Mouse (Mus musculus) embryonic facial prominence, embryonic 15.5 days (tissue): ENCODE results near the gene Nudcd2. TPM values are rescaled to one million over a fixed set of nuclear protein-coding genes. Genes with fewer than 3 reads are reported as not detected.

Experiments
- ATAC-seq: fragments of 200-750 bp; cut with Nextera tagmentation; 2 replicates; pipeline ENCODE4 v1.8.0; 2017; ENCODE audit warnings: low read depth, moderate TSS enrichment; ENCODE audit not compliant: insufficient number of reproducible peaks, low FRiP score, low TSS enrichment
- H3K27ac ChIP-seq: fragments of 300-500 bp; sonication (generic); replicated peaks from 2 replicates; pipeline ENCODE4 v1.5.1; 2015; ENCODE audit warnings: mild to moderate bottlenecking, inconsistent platforms
- H3K27me3 ChIP-seq: fragments of 300-500 bp; sonication (generic); 2 replicates; pipeline ENCODE4 v1.6.1; 2015; ENCODE audit warnings: inconsistent platforms
- H3K36me3 ChIP-seq: fragments of 300-500 bp; sonication (generic); 2 replicates; pipeline ENCODE4 v1.6.1; 2015; ENCODE audit warnings: mild to moderate bottlenecking, inconsistent platforms
- H3K4me1 ChIP-seq: fragments of 300-500 bp; sonication (generic); 2 replicates; pipeline ENCODE4 v1.6.1; 2015; ENCODE audit warnings: inconsistent platforms
- H3K4me2 ChIP-seq: fragments of 300-500 bp; sonication (generic); replicated peaks from 2 replicates; pipeline ENCODE4 v1.6.1; 2015; ENCODE audit warnings: mild to moderate bottlenecking, inconsistent platforms
- H3K4me3 ChIP-seq: fragments of 300-500 bp; sonication (generic); replicated peaks from 2 replicates; pipeline ENCODE4 v1.5.1; 2015; ENCODE audit warnings: mild to moderate bottlenecking, inconsistent platforms
- H3K9ac ChIP-seq: fragments of 300-500 bp; sonication (generic); 2 replicates; pipeline ENCODE4 v1.6.1; 2015; ENCODE audit warnings: inconsistent platforms
- H3K9me3 ChIP-seq: fragments of 300-500 bp; sonication (generic); replicated peaks from 2 replicates; pipeline ENCODE4 v1.6.1; 2016; ENCODE audit warnings: inconsistent platforms
- WGBS: fragments of 180-500 bp; shearing (Covaris S2); methylation state at CpG from one replicate; pipeline ENCODE4 v1.1.7; 2015; 5-methylcytosine and 5-hydroxymethylcytosine counted together
- polyA plus RNA-seq: library from polyadenylated mRNA; unstranded; fragments of >200 nt; fragmentation: Nextera tagmentation; extraction: Ambion mirVana; gene quantifications from 2 replicates; pipeline ENCODE4 v1.2.1, GENCODE M21; 2015

Nudcd2 gene
- polyA plus RNA-seq, 1 experiment from 2014 or later: 118 TPM

- Histone ChIP-seq H3K4me2 (peak overlapping the region; percentile 74; the same call in 1 of the 2 replicates), H3K9me3 (no peaks in the 10 kb centered on the region), H3K9ac (no peak overlapping the region), H3K27ac (no peak overlapping the region), H3K36me3 (peaks cover 8% of the 10 kb centered on the region), H3K27me3 (no peaks in the 10 kb centered on the region), H3K4me1 (peaks cover 8% of the 10 kb centered on the region; the same call in 1 of the 2 replicates), H3K4me3 (peak overlapping the region; percentile 90; the same call in 1 of the 2 replicates)
- ATAC-seq: no peak
- 82% methylated on average over 8 of the region's 8 CpGs for WGBS
These were observed 22.5 kb downstream of the Nudcd2 start for GRCm38 (mm10) chr11:40755968-40756367.

GRCm38 (mm10) chr11:40759896-40760295 lies 26.4 kb downstream of the Nudcd2 start:
- Histone ChIP-seq H3K4me2 (no peak overlapping the region), H3K36me3 (no peaks in the 10 kb centered on the region), H3K27me3 (no peaks in the 10 kb centered on the region), H3K27ac (no peak overlapping the region), H3K9ac (no peak overlapping the region), H3K4me3 (no peak overlapping the region), H3K9me3 (no peaks in the 10 kb centered on the region), H3K4me1 (no peaks in the 10 kb centered on the region)
- ATAC-seq: no peak
- 55% methylated on average over 8 of the region's 8 CpGs for WGBS

- no peak overlapping the region for H3K9ac ChIP-seq
- 12% methylated on average over 2 of the region's 2 CpGs for WGBS
- H3K27ac ChIP-seq: no peak overlapping the region
- no peaks in the 10 kb centered on the region for H3K27me3 ChIP-seq
- H3K4me1 ChIP-seq: no peaks in the 10 kb centered on the region
- H3K9me3 ChIP-seq: no peaks in the 10 kb centered on the region
- no peak for ATAC-seq
- no peaks in the 10 kb centered on the region for H3K36me3 ChIP-seq
- no peak overlapping the region for H3K4me2 ChIP-seq
- no peak overlapping the region for H3K4me3 ChIP-seq
These were observed 29.9 kb downstream of the Nudcd2 start for GRCm38 (mm10) chr11:40763395-40763794.

GRCm38 (mm10) chr11:40764690-40765089 lies 31.2 kb downstream of the Nudcd2 start:
- Histone ChIP-seq H3K27ac (no peak overlapping the region), H3K27me3 (no peaks in the 10 kb centered on the region), H3K4me3 (no peak overlapping the region), H3K9ac (no peak overlapping the region), H3K36me3 (no peaks in the 10 kb centered on the region), H3K4me1 (no peaks in the 10 kb centered on the region), H3K9me3 (no peaks in the 10 kb centered on the region), H3K4me2 (no peak overlapping the region)
- WGBS: 78% methylated on average over 4 of the region's 4 CpGs
- no peak for ATAC-seq

- Histone ChIP-seq H3K9ac (no peak overlapping the region), H3K9me3 (no peaks in the 10 kb centered on the region), H3K27ac (no peak overlapping the region), H3K4me1 (no peaks in the 10 kb centered on the region), H3K36me3 (no peaks in the 10 kb centered on the region), H3K4me3 (peak overlapping the region; percentile 12; the same call in 1 of the 2 replicates), H3K4me2 (peak overlapping the region; percentile 29), H3K27me3 (no peaks in the 10 kb centered on the region)
- ATAC-seq: no peak
- 36% methylated on average over 12 of the region's 12 CpGs for WGBS
These were observed 42.1 kb downstream of the Nudcd2 start for GRCm38 (mm10) chr11:40775315-40776269.

- Histone ChIP-seq H3K27ac (no peak overlapping the region), H3K36me3 (no peaks in the 10 kb centered on the region), H3K27me3 (no peaks in the 10 kb centered on the region), H3K9ac (no peak overlapping the region), H3K4me3 (no peak overlapping the region), H3K4me2 (no peak overlapping the region), H3K9me3 (no peaks in the 10 kb centered on the region), H3K4me1 (no peaks in the 10 kb centered on the region)
- no peak for ATAC-seq
- WGBS: 56% methylated on average over 2 of the region's 2 CpGs
These were observed 48.4 kb downstream of the Nudcd2 start for GRCm38 (mm10) chr11:40781857-40782256.

GRCm38 (mm10) chr11:40783346-40783745 lies 49.9 kb downstream of the Nudcd2 start:
- ATAC-seq: no peak
- no peaks in the 10 kb centered on the region for H3K36me3 ChIP-seq
- H3K4me2 ChIP-seq: no peak overlapping the region
- no peaks in the 10 kb centered on the region for H3K9me3 ChIP-seq
- no peaks in the 10 kb centered on the region for H3K4me1 ChIP-seq
- H3K9ac ChIP-seq: no peak overlapping the region
- H3K27me3 ChIP-seq: no peaks in the 10 kb centered on the region
- H3K4me3 ChIP-seq: no peak overlapping the region
- no peak overlapping the region for H3K27ac ChIP-seq
- 73% methylated on average over 1 of the region's 1 CpGs for WGBS

GRCm38 (mm10) chr11:40784326-40784725 lies 50.9 kb downstream of the Nudcd2 start:
- 47% methylated on average over 8 of the region's 8 CpGs for WGBS
- Histone ChIP-seq H3K27me3 (no peaks in the 10 kb centered on the region), H3K27ac (no peak overlapping the region), H3K4me1 (no peaks in the 10 kb centered on the region), H3K4me3 (no peak overlapping the region), H3K9ac (no peak overlapping the region), H3K9me3 (no peaks in the 10 kb centered on the region), H3K36me3 (no peaks in the 10 kb centered on the region), H3K4me2 (no peak overlapping the region)
- ATAC-seq: no peak

GRCm38 (mm10) chr11:40786900-40787299 lies 53.4 kb downstream of the Nudcd2 start:
- no peak overlapping the region for H3K4me2 ChIP-seq
- H3K36me3 ChIP-seq: no peaks in the 10 kb centered on the region
- H3K4me3 ChIP-seq: no peak overlapping the region
- no peaks in the 10 kb centered on the region for H3K9me3 ChIP-seq
- ATAC-seq: no peak
- 30% methylated on average over 2 of the region's 2 CpGs for WGBS
- no peaks in the 10 kb centered on the region for H3K4me1 ChIP-seq
- H3K9ac ChIP-seq: no peak overlapping the region
- H3K27me3 ChIP-seq: no peaks in the 10 kb centered on the region
- H3K27ac ChIP-seq: no peak overlapping the region

Other genes starting within 250 kb of the Nudcd2 start
- gene Mat2b, start 38.5 kb upstream of the Nudcd2 start, polyA plus RNA-seq: 96.0 and 107 TPM in 2 replicates
- 35.1 and 35.5 TPM in 2 replicates for gene Hmmr, start 245 bp upstream of the Nudcd2 start, polyA plus RNA-seq
- gene Ccng1, start 21.6 kb downstream of the Nudcd2 start, polyA plus RNA-seq: 48.4 and 50.0 TPM in 2 replicates